Mouse (Mus musculus): Measurements from ENCODE around the gene Sema5b.

GRCm38 (mm10) chr16:35583551-35584080 is 42.7 kb downstream of the Sema5b start:
- TF ChIP-seq CTCF (IDR thresholded peaks at IDR 0.05; ENCODE audit: control insufficient read depth, insufficient read depth, insufficient replicate concordance, low read depth, low read length) (no peak), POLR2A (IDR thresholded peaks at IDR 0.05; ENCODE audit: control insufficient read depth, low read depth, low read length) (no peak)

All from testis, adult 2 months (tissue).